Mouse (Mus musculus): Measurements from ENCODE around the gene Trim27.

The Trim27 gene

GRCm38 (mm10) chr13:21179367-21179723, at the start of gene Trim27:
Gene Trim27 (plus strand): TSS chr13:21179445.
- no peak for TF ChIP-seq CTCF (conservative IDR thresholded peaks at IDR 0.05; ENCODE audit: low read length)
- no peak for TF ChIP-seq POU5F1 (IDR thresholded peaks at IDR 0.05; ENCODE audit: borderline replicate concordance, low read length)
- TF ChIP-seq NANOG (IDR thresholded peaks at IDR 0.05; ENCODE audit: borderline replicate concordance, low read length): no peak
- Histone ChIP-seq H3K9me3 (ENCODE audit: low read length) (no peaks in the 10 kb centered on the region), H3K36me3 (ENCODE audit: insufficient read depth, low read length) (peaks cover 34% of the 10 kb centered on the region), H3K4me3 (replicated peaks; ENCODE audit: low read length) (peak within 1 kb of the TSS; percentile 98), H3K4me1 (replicated peaks; ENCODE audit: low read depth, low read length) (peaks cover 68% of the 10 kb centered on the region), H3K27me3 (ENCODE audit: insufficient read depth, low read length) (no peaks in the 10 kb centered on the region)

- TF ChIP-seq NANOG (IDR thresholded peaks at IDR 0.05; ENCODE audit: borderline replicate concordance, low read length) (no peak), CTCF (conservative IDR thresholded peaks at IDR 0.05; ENCODE audit: low read length) (peak; percentile 34)
- H3K4me3 ChIP-seq (replicated peaks; ENCODE audit: low read length): no peak overlapping the region
Measured at GRCm38 (mm10) chr13:21142421-21142820, 36.8 kb upstream of the Trim27 start.

GRCm38 (mm10) chr13:21145767-21146166, 33.5 kb upstream of the Trim27 start, which contains the start of gene Olfr1368:
Gene Olfr1368 (minus strand): TSS chr13:21145867.
- Histone ChIP-seq H3K9me3 (ENCODE audit: low read length) (no peaks in the 10 kb centered on the region), H3K27me3 (ENCODE audit: insufficient read depth, low read length) (no peaks in the 10 kb centered on the region), H3K4me1 (replicated peaks; ENCODE audit: low read depth, low read length) (no peaks in the 10 kb centered on the region), H3K4me3 (replicated peaks; ENCODE audit: low read length) (no peak within 1 kb of the TSS), H3K36me3 (ENCODE audit: insufficient read depth, low read length) (no peaks in the 10 kb centered on the region)
- TF ChIP-seq NANOG (IDR thresholded peaks at IDR 0.05; ENCODE audit: borderline replicate concordance, low read length) (no peak), CTCF (conservative IDR thresholded peaks at IDR 0.05; ENCODE audit: low read length) (no peak), POU5F1 (IDR thresholded peaks at IDR 0.05; ENCODE audit: borderline replicate concordance, low read length) (no peak)

More at GRCm38 (mm10) chr13:21142421-21142820, 36.8 kb upstream of the Trim27 start:
- Histone ChIP-seq H3K27me3 (ENCODE audit: insufficient read depth, low read length) (no peaks in the 10 kb centered on the region), H3K4me1 (replicated peaks; ENCODE audit: low read depth, low read length) (no peaks in the 10 kb centered on the region), H3K36me3 (ENCODE audit: insufficient read depth, low read length) (no peaks in the 10 kb centered on the region), H3K9me3 (ENCODE audit: low read length) (no peaks in the 10 kb centered on the region)

GRCm38 (mm10) chr13:21155888-21156287, 23.4 kb upstream of the Trim27 start:
- no peaks in the 10 kb centered on the region for H3K36me3 ChIP-seq (ENCODE audit: insufficient read depth, low read length)
- no peaks in the 10 kb centered on the region for H3K9me3 ChIP-seq (ENCODE audit: low read length)
- H3K4me3 ChIP-seq (replicated peaks; ENCODE audit: low read length): no peak overlapping the region
- peaks cover 10% of the 10 kb centered on the region for H3K27me3 ChIP-seq (ENCODE audit: insufficient read depth, low read length)
- no peak for TF ChIP-seq POU5F1 (IDR thresholded peaks at IDR 0.05; ENCODE audit: borderline replicate concordance, low read length)
- no peak for TF ChIP-seq CTCF (conservative IDR thresholded peaks at IDR 0.05; ENCODE audit: low read length)
- TF ChIP-seq NANOG (IDR thresholded peaks at IDR 0.05; ENCODE audit: borderline replicate concordance, low read length): no peak
- peaks cover 28% of the 10 kb centered on the region for H3K4me1 ChIP-seq (replicated peaks; ENCODE audit: low read depth, low read length)

GRCm38 (mm10) chr13:21158071-21158470, 21.2 kb upstream of the Trim27 start:
- Histone ChIP-seq H3K9me3 (ENCODE audit: low read length) (no peaks in the 10 kb centered on the region), H3K4me1 (replicated peaks; ENCODE audit: low read depth, low read length) (peaks cover 40% of the 10 kb centered on the region), H3K4me3 (replicated peaks; ENCODE audit: low read length) (peak overlapping the region; percentile 52), H3K27me3 (ENCODE audit: insufficient read depth, low read length) (peaks cover 10% of the 10 kb centered on the region), H3K36me3 (ENCODE audit: insufficient read depth, low read length) (no peaks in the 10 kb centered on the region)
- TF ChIP-seq CTCF (conservative IDR thresholded peaks at IDR 0.05; ENCODE audit: low read length): no peak
- TF ChIP-seq POU5F1 (IDR thresholded peaks at IDR 0.05; ENCODE audit: borderline replicate concordance, low read length): no peak
- TF ChIP-seq NANOG (IDR thresholded peaks at IDR 0.05; ENCODE audit: borderline replicate concordance, low read length): no peak

GRCm38 (mm10) chr13:21158785-21159474, 20.3 kb upstream of the Trim27 start:
- Histone ChIP-seq H3K36me3 (ENCODE audit: insufficient read depth, low read length) (no peaks in the 10 kb centered on the region), H3K4me3 (replicated peaks; ENCODE audit: low read length) (peak overlapping the region; percentile 89), H3K9me3 (ENCODE audit: low read length) (no peaks in the 10 kb centered on the region), H3K27me3 (ENCODE audit: insufficient read depth, low read length) (peaks cover 10% of the 10 kb centered on the region), H3K4me1 (replicated peaks; ENCODE audit: low read depth, low read length) (peaks cover 42% of the 10 kb centered on the region)
- no peak for TF ChIP-seq NANOG (IDR thresholded peaks at IDR 0.05; ENCODE audit: borderline replicate concordance, low read length)
- peak; percentile 89 for TF ChIP-seq CTCF (conservative IDR thresholded peaks at IDR 0.05; ENCODE audit: low read length)

GRCm38 (mm10) chr13:21159475-21159819, 19.8 kb upstream of the Trim27 start:
- Histone ChIP-seq H3K36me3 (ENCODE audit: insufficient read depth, low read length) (no peaks in the 10 kb centered on the region), H3K4me1 (replicated peaks; ENCODE audit: low read depth, low read length) (peaks cover 47% of the 10 kb centered on the region), H3K9me3 (ENCODE audit: low read length) (no peaks in the 10 kb centered on the region), H3K27me3 (ENCODE audit: insufficient read depth, low read length) (peaks cover 10% of the 10 kb centered on the region), H3K4me3 (replicated peaks; ENCODE audit: low read length) (peak overlapping the region; percentile 89)
- TF ChIP-seq POU5F1 (IDR thresholded peaks at IDR 0.05; ENCODE audit: borderline replicate concordance, low read length) (no peak), CTCF (conservative IDR thresholded peaks at IDR 0.05; ENCODE audit: low read length) (no peak), NANOG (IDR thresholded peaks at IDR 0.05; ENCODE audit: borderline replicate concordance, low read length) (no peak)

- peaks cover 51% of the 10 kb centered on the region for H3K4me1 ChIP-seq (replicated peaks; ENCODE audit: low read depth, low read length)
- TF ChIP-seq NANOG (IDR thresholded peaks at IDR 0.05; ENCODE audit: borderline replicate concordance, low read length) (no peak), POU5F1 (IDR thresholded peaks at IDR 0.05; ENCODE audit: borderline replicate concordance, low read length) (no peak), CTCF (conservative IDR thresholded peaks at IDR 0.05; ENCODE audit: low read length) (no peak)
Measured at GRCm38 (mm10) chr13:21160041-21160511, 19.2 kb upstream of the Trim27 start.

More at GRCm38 (mm10) chr13:21160041-21160511, 19.2 kb upstream of the Trim27 start:
- Histone ChIP-seq H3K27me3 (ENCODE audit: insufficient read depth, low read length) (peaks cover 10% of the 10 kb centered on the region), H3K9me3 (ENCODE audit: low read length) (no peaks in the 10 kb centered on the region), H3K36me3 (ENCODE audit: insufficient read depth, low read length) (no peaks in the 10 kb centered on the region), H3K4me3 (replicated peaks; ENCODE audit: low read length) (peak overlapping the region; percentile 89)

All from E14TG2a.4 (cell line).